Mouse (Mus musculus): Measurements from ENCODE around the gene Grip1. TPM values are rescaled to one million over a fixed set of nuclear protein-coding genes. Genes with fewer than 3 reads are reported as not detected.
A peak's percentile ranks its signal among the peaks of the same experiment; 100 is the strongest.
"Not testable (repeated sequence)": the region's sequence is repeated elsewhere in the genome, so short reads cannot be mapped to it uniquely, and the experiment has no call there.

Grip1 gene
- polyA plus RNA-seq, 1 experiment from 2014 or later: 0.92 TPM

DNA sequence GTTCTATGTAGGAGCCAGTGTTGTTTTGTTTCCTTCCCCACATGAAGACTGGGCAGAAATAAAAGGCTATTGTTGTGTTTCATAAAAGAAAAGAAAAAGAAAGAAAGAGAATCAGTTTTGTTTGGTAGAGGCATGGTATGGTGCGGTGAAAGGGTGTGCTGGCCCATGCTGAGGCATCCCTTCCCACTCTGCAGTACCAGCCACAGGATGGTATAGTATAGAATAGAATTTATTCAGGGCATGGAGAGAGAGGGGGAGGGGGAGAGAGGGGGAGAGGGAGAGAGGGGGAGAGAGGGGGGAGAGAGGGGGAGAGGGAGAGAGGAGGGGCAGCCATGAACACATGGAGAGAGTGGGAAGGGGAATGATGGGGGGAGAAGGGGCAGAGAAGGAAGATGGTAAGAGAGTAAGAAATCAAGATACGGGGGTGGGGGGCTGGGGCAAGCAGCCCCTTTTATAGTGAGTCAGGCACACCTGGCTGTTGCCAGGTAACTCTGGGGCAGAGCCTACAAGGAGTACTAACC is 591.1 kb downstream of the Grip1 start:
- DNase-seq (ENCODE audit: low spot score): no peak

DNA sequence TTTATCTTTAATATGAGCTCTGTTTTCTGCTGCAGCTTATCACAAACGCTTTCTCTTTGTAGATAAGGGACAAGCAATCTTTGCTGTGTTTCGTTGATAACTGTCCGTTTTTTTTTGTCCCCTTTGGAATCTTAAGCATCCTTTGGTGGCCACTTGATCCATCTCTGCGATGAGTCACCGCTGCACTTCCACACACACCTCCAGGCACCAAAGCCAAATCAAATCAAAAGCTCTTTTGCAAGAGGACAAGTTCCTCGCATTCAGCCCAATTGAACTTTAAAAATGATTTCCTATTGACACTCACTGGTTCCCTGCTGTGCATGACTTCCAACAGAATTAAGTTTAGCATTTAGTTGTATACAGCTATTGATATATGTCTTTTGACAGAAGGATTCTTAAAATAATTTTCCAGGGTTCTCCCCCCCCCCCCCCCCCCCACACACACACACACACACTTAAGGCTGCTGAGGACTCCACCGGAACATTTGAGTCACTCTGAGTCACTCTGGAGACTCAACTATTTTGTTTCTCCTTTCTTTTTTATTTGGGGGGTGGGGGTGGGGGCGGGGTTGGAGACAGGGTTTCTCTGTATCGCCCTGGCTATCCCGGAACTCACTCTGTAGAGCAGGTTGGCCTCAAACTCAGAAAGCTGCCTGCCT is 607.1 kb downstream of the Grip1 start:
- DNase-seq (ENCODE audit: low spot score): no peak

DNA sequence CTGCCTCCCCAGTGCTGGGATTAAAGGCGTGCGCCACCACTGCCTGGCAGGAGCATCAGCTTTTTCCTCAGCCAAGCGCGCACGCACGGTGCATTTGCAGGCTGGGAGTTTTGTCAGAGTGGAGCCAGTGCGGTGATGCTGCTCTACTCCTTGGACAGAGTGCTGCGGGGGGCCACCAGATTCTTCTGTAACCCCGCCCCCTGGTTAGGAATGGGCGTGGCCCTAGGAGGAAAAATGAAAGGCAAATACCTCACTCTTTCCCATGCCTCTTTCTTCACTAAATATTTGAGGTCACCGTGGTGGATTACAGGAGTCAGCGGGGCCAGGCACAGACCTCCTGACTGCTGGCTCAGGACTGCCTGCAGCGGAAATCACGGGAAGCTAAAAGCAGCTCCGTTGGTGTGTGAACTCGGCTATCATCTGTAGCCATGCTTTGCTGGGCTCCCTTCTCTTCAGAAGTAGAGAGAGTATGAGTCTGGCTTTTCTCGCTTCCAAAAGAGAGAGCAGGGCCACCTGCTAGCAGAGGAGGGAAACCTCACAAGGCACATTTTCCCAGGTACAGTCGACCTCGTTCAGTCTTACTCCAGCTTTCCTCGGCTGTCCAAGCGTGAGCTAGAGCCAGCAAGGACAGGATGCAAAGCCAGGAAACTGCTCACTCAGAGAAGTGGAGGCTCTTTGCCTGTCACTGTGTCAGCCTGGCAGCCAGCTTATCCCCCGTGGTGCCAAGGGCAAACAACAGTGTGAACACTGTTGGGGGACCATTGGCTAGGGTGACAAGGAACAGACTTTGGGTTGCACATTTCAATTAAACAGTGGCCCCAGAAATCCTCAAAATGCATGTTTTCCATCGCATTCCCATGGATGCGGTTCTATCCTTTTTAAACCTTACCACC is 607.9 kb downstream of the Grip1 start:
- no peak for DNase-seq (ENCODE audit: low spot score)

DNA sequence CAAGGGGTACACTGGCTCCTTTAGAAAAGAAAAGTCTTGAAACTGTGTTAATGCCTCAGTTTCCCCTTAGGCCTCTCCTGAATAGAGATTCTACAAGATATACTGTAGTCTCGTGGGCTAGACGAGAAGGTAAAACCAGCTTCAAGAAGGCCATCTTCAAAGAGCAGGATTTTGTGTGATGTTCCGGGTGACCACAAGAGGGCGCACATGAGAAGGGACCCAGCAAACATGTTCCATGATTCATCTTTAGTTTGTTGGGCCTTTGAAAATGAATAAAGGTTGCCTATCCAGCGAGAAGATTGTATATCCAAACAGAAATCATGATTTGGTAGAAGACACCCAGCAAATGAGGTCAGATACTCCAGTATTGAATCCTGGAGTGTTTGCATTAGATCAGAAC is 610.8 kb downstream of the Grip1 start:
- DNase-seq (ENCODE audit: low spot score): peak; percentile 53

DNA sequence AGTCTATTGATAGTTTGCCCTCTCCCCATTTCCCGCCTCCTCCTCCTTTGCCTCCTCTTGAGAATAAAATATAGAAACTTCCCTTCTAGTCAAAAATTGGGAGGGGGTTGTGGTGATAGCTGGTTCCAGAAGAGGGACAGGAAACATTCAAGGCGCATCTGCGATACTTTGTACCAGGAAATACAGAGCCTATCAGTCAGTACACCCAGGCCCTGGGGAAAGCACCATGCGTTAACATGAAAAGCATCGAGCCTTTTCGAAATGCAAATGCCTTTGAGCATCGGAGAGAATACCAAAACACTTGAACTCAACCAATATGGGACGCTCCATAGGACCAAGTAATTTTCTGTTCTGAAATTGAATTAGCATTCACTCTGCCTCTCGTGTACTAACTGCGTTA is 612.7 kb downstream of the Grip1 start:
- DNase-seq (ENCODE audit: low spot score): no peak

DNA sequence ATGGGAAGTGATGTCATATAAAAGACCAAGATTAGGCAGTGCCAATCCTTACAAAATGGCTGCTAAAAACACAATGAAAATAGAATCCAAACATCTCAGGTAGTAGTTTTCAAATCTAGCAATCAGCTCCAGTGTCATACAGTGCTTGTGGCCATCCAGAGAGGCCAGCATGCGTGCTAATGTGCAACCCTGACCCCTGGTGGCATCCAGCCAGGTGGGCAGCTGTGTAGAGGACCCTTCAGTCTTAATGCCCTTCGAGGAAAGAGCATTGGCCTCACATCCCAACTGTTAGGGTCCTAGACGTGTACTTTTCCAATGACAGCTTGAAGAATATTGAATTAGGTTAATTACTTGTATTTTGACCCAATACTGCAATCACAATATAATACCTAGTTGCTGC is 624.2 kb downstream of the Grip1 start:
- DNase-seq (ENCODE audit: low spot score): no peak

DNA sequence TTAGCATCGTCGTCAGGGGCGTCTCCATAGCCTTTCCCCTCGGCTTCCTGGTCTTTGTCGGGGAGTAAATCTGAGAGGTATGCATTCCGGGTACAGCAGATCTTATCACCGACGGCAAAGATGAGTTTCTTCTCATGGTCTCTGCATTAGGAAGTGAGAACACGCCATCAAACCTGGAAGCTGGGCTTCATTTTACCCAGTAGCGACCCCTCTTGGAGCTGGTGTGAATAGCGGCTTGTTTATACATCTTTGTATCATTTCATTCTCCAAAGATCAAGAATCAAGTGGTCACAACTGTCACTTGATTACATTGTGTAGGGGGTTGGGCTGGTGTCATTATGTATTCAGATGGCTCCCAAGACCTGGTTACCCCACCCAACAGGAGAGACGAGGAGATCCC is 638.9 kb downstream of the Grip1 start:
- DNase-seq (ENCODE audit: low spot score): no peak

DNA sequence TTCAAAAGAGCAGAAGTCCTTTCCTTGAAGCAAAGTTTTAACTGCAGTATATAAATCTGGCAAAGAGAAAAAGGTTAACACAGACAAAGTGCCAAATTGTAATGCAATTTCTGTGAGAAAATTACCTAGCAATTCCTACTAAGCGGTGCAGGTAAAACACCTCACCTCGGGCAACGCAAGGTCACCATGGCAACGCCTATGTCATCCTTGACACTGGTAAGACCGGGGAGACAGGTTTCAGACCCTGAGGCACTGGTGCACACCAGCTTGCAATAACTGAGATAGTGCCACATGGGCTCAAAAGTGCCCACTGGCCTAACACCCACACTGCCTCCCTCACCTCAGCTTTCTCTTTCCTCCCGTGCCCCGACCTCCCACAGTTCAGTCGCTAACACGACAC is 641.5 kb downstream of the Grip1 start:
- no peak for DNase-seq (ENCODE audit: low spot score)

DNA sequence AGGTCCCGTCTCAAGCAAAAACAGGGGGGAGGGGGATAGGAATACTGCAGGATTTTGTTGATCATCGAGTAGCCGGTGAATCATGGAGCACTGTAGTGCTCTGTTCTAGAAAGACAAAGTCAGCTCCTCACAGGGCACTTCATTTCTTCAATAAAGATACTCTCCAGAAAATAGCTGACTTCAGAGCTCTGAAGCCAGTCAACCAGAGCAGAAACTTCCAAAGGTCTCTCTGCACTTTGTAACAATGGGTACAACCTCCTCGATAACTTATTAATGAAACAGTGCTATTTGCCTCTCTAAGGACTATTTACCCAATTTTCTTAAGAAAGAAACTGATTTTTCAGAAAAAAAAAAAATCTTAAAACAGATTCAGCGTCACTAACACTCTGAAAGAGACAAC is 642.1 kb downstream of the Grip1 start:
- no peak for DNase-seq (ENCODE audit: low spot score)

DNA sequence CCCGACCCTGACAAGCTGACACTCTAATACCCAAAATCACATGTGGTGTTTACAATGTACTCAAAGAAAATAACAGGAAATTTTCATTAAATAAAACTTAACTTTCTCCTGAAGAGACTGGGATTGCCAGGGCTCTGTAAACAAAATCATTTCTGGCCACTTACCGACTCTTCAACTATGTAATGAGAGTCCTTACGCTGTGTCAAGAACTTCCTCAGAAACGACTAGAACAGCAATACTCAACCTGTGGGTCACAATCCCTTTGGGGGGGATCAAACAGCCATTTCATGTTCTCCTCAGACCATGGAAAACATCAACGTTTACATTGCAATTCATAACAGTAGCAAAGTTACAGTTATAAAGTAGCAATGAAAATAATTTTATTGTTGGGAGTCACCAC is 643.9 kb downstream of the Grip1 start:
- no peak for DNase-seq (ENCODE audit: low spot score)

DNA sequence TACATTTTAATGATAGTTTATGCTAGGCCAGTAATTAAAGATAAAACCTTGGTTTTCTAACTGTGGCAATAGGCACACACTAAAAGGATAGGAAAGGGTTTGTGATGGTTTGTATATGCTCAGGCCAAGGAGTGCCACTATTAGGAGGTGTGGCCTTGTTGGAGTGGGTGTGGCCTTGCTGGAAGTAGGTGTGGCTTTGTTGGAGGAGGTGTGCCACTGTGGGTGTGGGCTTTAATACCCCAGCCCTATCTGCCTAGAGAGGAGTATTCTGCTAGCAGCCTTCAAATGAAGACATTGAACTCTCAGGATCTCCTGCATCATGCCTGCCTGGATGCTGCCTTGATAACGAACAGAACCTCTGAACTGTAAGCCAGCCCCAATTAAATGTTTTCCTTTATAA is 647.2 kb downstream of the Grip1 start:
- DNase-seq (ENCODE audit: low spot score): no peak

DNA sequence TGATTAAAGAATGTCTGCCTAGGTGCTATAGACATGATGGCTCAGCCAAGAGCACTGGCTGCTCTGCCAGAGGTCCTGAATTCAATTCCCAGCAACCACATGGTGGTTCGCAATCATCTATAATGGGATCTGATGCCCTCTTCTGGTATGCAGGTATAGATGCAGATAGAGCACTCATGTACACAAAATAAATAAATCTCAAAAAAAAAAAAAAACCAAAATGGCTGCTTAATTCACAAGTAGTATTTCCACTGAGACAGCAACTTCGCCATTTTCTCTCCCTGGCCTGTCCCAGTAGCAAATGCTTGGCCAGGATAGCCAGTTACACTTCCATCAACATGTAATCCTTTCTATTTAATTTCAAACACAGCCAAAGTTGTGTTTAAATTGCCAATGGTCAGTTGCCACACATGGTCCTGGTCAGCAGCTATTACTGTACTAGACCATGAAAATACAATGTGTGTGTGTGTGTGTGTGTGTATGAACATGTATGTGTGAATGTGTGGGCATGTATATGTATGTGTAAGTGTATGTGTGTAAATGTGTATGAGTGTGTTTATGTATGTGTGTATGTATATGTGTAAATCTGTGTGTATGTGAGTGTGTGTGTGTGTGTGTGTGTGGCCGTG is 658.2 kb downstream of the Grip1 start:
- DNase-seq (ENCODE audit: low spot score): no peak

DNA sequence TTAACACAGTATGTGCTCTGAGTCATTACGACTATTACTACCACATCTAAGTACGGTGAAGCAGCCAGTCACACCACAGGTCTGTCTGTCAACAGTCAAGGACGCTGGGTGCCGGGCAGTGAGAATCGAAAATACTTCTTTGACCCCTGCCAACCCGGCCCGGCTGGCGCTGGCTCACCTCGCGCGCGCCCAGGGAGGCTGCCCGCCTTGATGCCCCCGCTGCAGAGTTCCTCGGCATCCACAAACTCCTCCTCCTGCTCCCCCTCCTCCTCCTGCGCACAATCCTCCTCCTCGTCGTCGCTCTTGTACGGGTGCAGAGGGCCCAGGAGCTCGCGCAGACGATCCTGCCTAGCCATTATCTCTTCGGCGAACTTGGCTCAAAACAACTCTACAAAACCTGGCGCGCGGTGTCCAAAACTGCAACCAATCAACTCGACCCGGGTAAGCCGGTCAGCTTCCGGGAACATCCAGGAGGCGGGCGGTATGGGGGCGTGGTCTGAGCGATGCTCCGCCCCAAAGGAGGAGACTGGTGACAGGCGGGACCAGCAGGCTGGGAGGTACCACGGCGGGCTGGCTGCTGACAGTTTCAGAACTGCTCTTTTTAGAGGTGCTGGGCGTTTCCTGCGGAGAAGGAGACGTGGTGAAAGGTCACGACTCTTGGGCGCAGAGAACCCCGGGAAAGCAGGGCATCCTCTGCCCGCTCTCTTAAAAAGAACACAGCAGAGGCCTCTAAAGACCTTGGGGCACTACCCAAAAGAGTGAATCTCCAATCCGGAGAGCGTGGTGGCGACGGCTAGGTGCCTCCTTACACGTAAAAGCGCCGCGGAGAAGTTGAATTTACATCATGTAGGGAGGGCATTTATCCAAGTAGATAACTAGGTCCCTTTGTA is 659.1 kb downstream of the Grip1 start, which contains the start of gene Helb:
Helb (minus strand) TSS at position 481 of the 890 bp plus-strand sequence.
- peak; percentile 97 for DNase-seq (ENCODE audit: low spot score)

DNA sequence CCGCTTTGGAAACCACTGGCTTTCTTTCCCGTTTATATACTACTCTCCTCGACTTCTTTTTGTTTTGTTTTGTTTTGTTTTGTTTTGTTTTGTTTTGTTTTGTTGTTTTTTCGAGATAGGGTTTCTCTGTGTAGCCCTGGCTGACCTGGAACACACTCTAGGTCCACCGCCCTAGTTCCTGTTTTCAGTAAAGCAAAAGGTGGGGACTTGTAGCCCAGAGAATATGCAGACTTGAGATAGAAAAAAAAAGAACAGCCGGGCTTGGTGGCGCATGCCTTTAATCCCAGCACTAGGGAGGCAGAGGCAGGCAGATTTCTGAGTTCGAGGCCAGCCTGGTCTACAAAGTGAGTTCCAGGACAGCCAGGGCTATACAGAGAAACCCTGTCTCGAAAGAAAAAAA is 659.9 kb downstream of the Grip1 start:
- DNase-seq (ENCODE audit: low spot score): not testable (repeated sequence)

DNA sequence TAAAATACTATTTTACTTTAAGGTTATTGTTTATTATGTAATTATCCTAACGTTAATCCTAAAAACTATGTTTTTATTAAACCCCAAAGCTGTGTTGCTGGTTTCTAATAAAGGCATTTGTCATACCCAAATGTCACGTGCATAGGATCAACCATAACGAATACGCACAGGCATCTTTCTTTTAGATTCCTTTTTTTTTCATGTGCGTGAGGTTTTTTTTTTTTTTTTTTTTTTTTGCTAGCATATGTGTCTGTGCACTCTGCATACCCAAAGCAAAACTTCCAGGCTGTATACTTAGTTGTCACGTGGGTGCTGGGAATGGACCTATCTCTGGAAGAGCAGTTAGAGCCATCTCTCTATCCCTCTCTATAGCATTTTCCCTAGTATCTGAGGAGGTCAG is 660.4 kb downstream of the Grip1 start:
- no peak for DNase-seq (ENCODE audit: low spot score)

DNA sequence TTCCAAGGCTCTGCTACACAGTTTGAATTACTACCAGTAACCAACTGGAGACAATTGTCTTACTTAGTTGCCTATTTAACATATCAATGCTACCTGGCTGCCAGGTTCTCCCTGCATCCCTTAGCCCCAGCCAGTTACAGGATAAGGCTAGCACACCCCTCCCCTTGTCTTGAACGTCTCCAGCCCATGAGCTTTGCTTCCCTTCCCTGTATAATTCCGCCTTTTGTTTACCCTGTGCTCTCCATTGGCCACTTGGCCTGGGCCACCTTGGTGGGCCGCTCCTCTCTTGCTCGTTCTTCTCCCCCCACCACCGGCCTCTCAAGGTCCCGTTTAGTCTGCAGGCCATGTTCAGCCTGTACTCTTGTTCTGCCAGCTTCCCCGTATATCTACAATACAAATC is 660.9 kb downstream of the Grip1 start:
- no peak for DNase-seq (ENCODE audit: low spot score)

DNA sequence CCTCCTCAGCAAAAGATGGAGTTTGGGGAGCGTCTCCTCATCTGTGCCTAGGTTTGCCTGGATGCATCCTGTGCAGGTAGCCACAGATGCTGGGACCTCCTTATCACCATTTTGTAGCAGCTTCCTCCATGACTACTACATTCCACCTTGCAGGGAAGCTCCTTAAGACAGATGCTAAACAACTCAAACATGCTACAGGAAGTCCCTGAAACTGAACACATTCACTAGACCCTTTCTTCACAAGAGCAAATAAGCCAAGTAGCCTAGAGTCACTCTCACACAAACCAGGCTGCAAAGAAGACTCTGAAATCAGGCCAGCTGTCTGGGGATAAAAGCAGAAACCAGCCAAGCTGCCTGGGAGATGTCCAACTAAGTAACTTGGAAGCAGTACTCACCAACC is 661.6 kb downstream of the Grip1 start:
- DNase-seq (ENCODE audit: low spot score): no peak

DNA sequence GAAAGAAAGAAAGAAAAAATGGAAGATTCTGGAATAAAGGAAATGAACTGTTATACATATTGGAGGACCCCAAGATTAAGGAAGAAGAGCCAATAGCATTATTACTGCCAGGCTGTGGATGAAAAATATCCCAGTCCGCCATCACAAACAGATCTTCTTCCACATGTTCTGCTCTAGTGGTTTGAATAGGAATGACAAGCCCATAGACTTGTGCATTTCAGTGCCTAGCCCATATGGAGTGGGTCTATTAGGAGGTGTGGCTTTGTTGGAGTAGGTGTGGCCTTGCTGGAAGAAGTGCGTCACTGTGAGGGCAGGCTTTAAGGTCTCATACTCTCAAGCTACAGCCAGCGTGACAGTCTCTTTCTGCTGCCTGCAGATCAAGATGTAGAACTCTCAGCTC is 670.1 kb downstream of the Grip1 start:
- no peak for DNase-seq (ENCODE audit: low spot score)

DNA sequence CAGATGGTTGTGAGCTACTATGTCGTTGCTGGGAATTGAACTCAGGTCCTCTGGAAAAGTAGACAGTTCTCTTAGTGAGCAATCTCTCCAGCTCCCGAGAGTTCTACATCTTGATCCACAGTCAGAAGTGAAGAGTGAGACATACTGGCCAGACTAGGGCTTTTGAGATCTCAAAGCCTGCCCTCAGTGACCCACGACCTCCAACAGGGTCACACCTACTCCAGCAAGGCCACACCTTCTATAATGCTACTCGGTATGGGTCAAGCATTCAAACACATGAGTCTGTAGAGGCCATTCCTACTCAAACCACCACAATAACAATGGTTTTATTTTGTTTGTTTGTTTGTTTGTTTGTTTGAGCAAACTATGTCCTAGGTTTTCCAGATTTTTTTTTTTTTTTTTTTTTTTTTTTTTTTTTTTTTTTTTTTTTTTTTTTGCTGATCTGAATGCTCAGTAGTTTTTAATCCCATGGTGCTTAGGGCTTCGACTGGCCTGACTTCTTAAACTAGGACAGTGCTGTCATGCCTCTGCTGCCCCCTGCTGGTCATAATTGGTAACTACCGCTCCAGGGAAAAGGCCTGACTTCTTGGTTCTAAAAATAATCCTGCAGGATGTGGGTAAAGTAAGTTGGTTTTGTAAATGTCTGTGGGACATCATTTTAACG is 671.3 kb downstream of the Grip1 start:
- peak; percentile 83 for DNase-seq (ENCODE audit: low spot score)

DNA sequence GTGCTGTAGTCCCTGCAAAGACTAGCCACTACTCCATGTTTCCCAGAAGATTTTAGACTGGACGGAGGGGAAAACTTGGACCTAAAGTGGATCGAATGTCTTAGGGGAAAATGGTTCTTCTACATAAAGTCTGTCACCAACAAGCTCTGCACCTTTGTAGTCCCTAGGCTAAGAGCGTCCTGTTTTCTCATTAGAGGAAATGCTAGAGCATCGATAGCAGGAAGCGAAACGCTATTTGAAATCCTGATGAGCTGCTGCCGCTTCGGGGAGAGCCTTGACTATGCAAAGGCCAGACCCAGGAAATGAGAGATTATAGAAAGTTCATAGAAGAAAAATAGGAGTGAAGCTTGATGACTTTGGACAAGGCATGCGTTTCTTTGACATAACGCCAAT is 671.8 kb downstream of the Grip1 start:
- no peak for DNase-seq (ENCODE audit: low spot score)

Data from thymus, postnatal 0 days (tissue).